Mouse (Mus musculus): Measurements from ENCODE around the gene Arhgap25.

- TF ChIP-seq CTCF (IDR thresholded peaks at IDR 0.05; ENCODE audit: low read depth, low read length) (no peak), EP300 (IDR thresholded peaks at IDR 0.05; ENCODE audit: insufficient read depth, low read depth, low read length) (no peak), POLR2A (IDR thresholded peaks at IDR 0.05; ENCODE audit: insufficient read depth, low read length) (no peak)
These were observed 5.7 kb downstream of the Arhgap25 start for GRCm38 (mm10) chr6:87527366-87527765.

Data from ES-Bruce4 (cell line).